Mouse (Mus musculus): ENCODE measurements around the gene Bche.

DNA sequence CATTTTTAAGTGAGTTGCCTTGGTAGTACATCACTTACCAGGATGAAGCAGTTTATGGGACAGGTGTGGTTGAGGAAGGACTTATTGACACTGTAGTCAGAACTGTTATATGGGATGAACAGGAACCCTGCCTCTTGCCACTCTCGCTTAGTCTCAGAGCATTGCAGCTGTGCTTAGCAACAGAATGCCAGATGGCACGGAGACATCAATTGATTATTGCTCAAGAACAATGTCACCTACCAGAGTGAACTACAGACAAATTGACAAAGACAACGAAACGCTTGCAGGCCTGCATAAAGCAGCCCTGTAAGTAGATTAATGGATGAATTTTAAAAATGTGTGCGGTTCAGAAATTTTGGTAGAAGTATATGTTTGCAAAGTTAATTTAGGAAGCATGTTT lies 21.3 kb upstream of the Bche start:
- TF ChIP-seq CTCF (conservative IDR thresholded peaks at IDR 0.05; ENCODE audit: insufficient read depth, insufficient read length, low read depth, low read length): no peak
- TF ChIP-seq POLR2A (IDR thresholded peaks at IDR 0.05; ENCODE audit: low read depth, low read length): no peak

Measured in kidney, adult 2 months (tissue).